Mouse (Mus musculus) neural tube, embryonic 13.5 days (tissue): ENCODE data around the gene Fam189a2. TPM values are rescaled to one million over a fixed set of nuclear protein-coding genes. Genes with fewer than 3 reads are reported as not detected.

ENCODE experiments used
- ATAC-seq: fragments of 200-750 bp; cut with Nextera tagmentation; 2 replicates; pipeline ENCODE4 v1.8.0; 2017; ENCODE audit warnings: low read depth, mild to moderate bottlenecking, moderate TSS enrichment, moderate library complexity
- H3K27ac ChIP-seq: fragments of 300-500 bp; sonication (generic); replicated peaks from 2 replicates; pipeline ENCODE4 v1.5.1; 2015; ENCODE audit warnings: moderate library complexity, mild to moderate bottlenecking, inconsistent platforms
- H3K27me3 ChIP-seq: fragments of 300-500 bp; sonication (generic); 2 replicates; pipeline ENCODE4 v1.6.1; 2015; ENCODE audit warnings: mild to moderate bottlenecking, inconsistent platforms
- H3K36me3 ChIP-seq: fragments of 300-500 bp; sonication (generic); 2 replicates; pipeline ENCODE4 v1.6.1; 2015; ENCODE audit warnings: mild to moderate bottlenecking, inconsistent platforms
- H3K4me1 ChIP-seq: fragments of 300-500 bp; sonication (generic); replicated peaks from 2 replicates; pipeline ENCODE4 v1.6.1; 2015; ENCODE audit warnings: inconsistent platforms
- H3K4me2 ChIP-seq: fragments of 300-500 bp; sonication (generic); 2 replicates; pipeline ENCODE4 v1.6.1; 2015; ENCODE audit warnings: inconsistent platforms, mild to moderate bottlenecking, moderate library complexity
- H3K4me3 ChIP-seq: fragments of 300-500 bp; sonication (generic); 2 replicates; pipeline ENCODE4 v1.5.1; 2015; ENCODE audit warnings: mild to moderate bottlenecking, inconsistent platforms
- H3K9ac ChIP-seq: fragments of 300-500 bp; sonication (generic); 2 replicates; pipeline ENCODE4 v1.6.1; 2015; ENCODE audit warnings: moderate library complexity, mild to moderate bottlenecking, inconsistent platforms
- H3K9me3 ChIP-seq: fragments of 300-500 bp; sonication (generic); 2 replicates; pipeline ENCODE4 v1.6.1; 2016; ENCODE audit warnings: inconsistent platforms
- WGBS: fragments of 180-500 bp; shearing (Covaris S2); methylation state at CpG from one replicate; pipeline ENCODE4 v1.1.7; 2015; 5-methylcytosine and 5-hydroxymethylcytosine counted together
- polyA plus RNA-seq: library from polyadenylated mRNA; unstranded; fragments of >200 nt; fragmentation: Nextera tagmentation; extraction: Ambion mirVana; gene quantifications from 2 replicates; pipeline ENCODE4 v1.2.1, GENCODE M21; 2015

Fam189a2 gene
- polyA plus RNA-seq, 1 experiment from 2014 or later = 2.4 TPM

DNA sequence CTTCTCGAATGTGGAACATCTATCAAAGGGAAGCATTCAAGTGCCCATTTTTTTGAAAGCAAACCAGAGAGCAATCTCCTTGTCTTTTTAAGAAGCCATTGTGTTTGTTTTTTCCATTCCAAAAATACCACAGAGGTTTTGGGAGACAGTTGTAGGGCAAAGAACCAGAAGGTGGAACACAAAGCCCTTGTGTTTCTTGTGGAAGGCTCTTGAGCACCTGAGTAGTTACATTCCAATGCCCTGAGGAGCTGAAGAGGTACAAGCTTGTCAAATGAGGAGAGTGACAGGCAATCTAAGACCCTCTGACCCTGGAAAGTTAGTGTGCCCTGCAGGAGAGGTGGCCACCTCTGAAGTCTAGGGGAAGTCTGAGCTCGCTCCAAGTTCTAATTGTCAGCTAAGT is 19.7 kb upstream of the Fam189a2 start:
- Histone ChIP-seq H3K9me3 (no peaks in the 10 kb centered on the region), H3K27ac (no peak overlapping the region), H3K4me1 (peaks cover 3% of the 10 kb centered on the region; the same call in 1 of the 2 replicates), H3K4me3 (no peak overlapping the region), H3K27me3 (no peaks in the 10 kb centered on the region), H3K9ac (no peak overlapping the region), H3K4me2 (no peak overlapping the region), H3K36me3 (no peaks in the 10 kb centered on the region)
- ATAC-seq = no peak
- 82% methylated on average over 2 of the region's 2 CpGs for WGBS

DNA sequence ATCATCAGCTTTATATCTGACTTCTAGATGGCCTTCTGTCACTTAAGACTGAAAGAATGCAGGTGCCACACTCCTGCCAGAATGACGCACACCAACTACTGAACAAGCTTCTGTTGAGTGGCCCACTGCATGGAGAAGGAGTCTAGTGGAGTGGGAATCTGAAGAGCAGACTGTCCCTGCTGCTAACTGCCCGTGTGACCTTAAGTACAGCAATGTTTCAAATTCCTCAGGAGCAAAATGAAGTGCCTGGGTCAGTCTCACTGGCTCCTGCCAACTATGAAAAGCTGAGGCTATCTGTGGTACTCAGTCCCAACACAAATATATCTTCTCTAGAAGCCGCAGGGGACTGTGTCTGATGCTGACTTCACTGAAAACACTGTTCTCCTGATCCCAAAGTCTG is 18.5 kb upstream of the Fam189a2 start:
- 89% methylated on average over 3 of the region's 3 CpGs for WGBS
- no peak for ATAC-seq
- H3K27ac ChIP-seq = no peak overlapping the region
- H3K9me3 ChIP-seq = no peaks in the 10 kb centered on the region
- H3K36me3 ChIP-seq = no peaks in the 10 kb centered on the region
- H3K4me2 ChIP-seq = no peak overlapping the region
- H3K4me1 ChIP-seq = no peaks in the 10 kb centered on the region
- H3K4me3 ChIP-seq = no peak overlapping the region
- H3K27me3 ChIP-seq = no peaks in the 10 kb centered on the region
- no peak overlapping the region for H3K9ac ChIP-seq

DNA sequence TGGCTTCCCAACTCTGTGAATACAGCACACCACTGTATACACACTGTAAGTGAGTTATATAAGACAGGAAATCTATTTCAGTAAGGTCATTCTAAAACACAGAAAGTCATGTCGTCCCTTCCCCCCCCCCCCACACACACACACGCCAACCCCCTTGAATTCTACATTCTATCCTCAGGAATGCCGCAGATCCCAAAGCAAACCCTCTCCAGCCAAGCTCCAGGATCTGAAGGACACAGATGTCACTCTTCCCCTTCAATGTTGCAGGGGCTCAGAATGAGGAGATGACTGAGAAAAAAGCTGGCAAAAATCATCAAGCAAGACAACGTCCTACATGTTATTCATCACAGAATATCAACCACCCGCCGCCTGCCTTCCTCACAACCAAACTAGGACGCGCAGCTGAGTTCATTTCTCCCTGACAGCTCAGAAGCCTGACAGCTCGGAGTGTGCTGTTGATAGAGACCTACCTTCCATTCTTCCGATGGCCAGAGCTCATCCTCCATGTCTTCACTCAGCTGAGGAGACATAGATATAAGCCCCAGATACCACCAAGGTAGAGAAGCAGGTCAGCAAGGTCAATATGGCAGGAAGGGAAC is 15.7 kb upstream of the Fam189a2 start:
- no peaks in the 10 kb centered on the region for H3K4me1 ChIP-seq
- no peaks in the 10 kb centered on the region for H3K27me3 ChIP-seq
- no peak overlapping the region for H3K27ac ChIP-seq
- H3K9me3 ChIP-seq = no peaks in the 10 kb centered on the region
- H3K4me3 ChIP-seq = no peak overlapping the region
- no peak overlapping the region for H3K9ac ChIP-seq
- no peak for ATAC-seq
- 88% methylated on average over 10 of the region's 10 CpGs for WGBS
- H3K36me3 ChIP-seq = no peaks in the 10 kb centered on the region
- H3K4me2 ChIP-seq = no peak overlapping the region

DNA sequence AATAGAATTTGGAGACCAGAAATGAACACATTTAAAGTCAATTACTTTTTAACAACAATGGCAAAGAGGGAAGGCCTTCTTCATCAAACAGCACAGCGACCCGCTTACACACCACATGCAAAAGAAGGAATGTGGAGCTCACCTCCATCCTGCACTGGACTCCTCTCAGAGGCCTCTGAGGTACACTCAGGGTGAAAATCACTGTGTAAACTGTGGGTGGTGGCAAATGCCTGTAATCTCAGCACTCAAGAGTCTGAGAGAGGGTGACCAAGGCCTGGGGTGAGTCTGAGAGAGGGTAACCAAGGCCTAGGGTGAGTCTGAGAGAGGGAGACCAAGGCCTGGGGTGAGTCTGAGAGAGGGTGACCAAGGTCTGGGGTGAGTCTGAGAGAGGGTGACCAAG is 11.6 kb upstream of the Fam189a2 start:
- Histone ChIP-seq H3K27me3 (no peaks in the 10 kb centered on the region), H3K4me1 (no peaks in the 10 kb centered on the region), H3K4me3 (no peak overlapping the region), H3K9me3 (no peaks in the 10 kb centered on the region), H3K27ac (no peak overlapping the region), H3K36me3 (no peaks in the 10 kb centered on the region), H3K9ac (no peak overlapping the region), H3K4me2 (no peak overlapping the region)
- WGBS = 96% methylated on average over 2 of the region's 2 CpGs
- no peak for ATAC-seq

DNA sequence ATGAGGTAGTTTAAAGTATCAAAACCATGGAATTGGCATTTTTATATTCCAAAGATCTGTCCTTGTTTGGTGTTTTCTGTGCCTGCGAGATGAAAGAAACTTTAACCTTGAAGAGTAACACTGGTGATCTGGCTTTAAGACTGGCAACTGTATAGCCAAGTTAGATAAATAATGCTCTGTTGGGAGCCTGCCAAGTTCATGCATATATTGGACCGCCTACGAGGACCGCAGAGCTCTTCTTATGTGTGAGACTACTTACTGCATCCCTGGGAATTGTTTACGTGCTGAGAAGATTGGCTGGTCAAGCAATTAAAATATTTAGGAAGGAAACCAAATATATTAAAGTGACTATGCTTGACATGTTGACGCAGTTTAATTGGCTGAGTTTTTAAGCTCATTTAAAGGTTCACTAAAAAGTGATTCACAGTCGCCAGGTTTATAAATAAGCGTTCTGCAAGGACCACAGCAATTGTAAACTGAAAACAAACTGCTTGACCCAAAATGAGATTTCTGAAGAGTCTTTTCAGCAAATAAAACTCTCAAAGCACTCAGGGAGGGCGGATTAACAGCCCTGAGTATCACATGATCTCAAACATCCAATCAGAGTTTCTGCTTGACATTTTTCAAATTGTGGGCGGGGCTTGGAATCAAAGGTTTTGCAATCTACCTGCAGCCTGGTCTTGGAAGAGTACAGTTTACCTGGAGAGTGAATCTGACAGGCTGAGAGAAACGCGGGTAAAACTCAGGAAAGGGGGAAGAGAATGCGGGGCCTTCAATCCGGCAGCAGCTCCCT is 8.4 kb upstream of the Fam189a2 start:
- 77% methylated on average over 14 of the region's 14 CpGs for WGBS
- Histone ChIP-seq H3K4me1 (no peaks in the 10 kb centered on the region), H3K4me3 (no peak overlapping the region), H3K27ac (no peak overlapping the region), H3K36me3 (no peaks in the 10 kb centered on the region), H3K9me3 (no peaks in the 10 kb centered on the region), H3K27me3 (no peaks in the 10 kb centered on the region), H3K9ac (no peak overlapping the region), H3K4me2 (no peak overlapping the region)
- no peak for ATAC-seq

DNA sequence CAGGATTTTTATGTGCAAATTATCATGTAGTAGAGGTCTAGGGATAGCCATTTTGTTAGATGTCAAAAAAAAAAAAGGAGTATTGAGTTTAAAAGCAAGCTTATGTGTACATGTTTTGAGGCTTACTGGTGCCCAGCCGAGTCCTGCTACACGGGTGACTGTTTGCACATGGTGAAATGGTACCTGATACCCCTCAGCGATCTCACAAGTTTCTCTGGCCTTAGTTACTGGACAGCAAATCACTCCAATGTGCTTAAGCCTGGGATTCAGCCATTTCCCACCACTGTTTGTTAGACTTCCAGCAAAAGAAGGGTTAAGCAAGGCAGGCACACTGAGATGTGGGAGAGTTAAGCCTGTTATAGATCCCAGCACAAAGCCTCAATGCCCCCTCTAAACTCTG is 3.5 kb upstream of the Fam189a2 start:
- no peak overlapping the region for H3K9ac ChIP-seq
- H3K36me3 ChIP-seq = no peaks in the 10 kb centered on the region
- no peak overlapping the region for H3K4me3 ChIP-seq
- no peak for ATAC-seq
- peaks cover 30% of the 10 kb centered on the region for H3K27me3 ChIP-seq
- H3K27ac ChIP-seq = no peak overlapping the region
- H3K9me3 ChIP-seq = no peaks in the 10 kb centered on the region
- H3K4me1 ChIP-seq = peaks cover 18% of the 10 kb centered on the region
- 79% methylated on average over 3 of the region's 3 CpGs for WGBS
- H3K4me2 ChIP-seq = no peak overlapping the region

DNA sequence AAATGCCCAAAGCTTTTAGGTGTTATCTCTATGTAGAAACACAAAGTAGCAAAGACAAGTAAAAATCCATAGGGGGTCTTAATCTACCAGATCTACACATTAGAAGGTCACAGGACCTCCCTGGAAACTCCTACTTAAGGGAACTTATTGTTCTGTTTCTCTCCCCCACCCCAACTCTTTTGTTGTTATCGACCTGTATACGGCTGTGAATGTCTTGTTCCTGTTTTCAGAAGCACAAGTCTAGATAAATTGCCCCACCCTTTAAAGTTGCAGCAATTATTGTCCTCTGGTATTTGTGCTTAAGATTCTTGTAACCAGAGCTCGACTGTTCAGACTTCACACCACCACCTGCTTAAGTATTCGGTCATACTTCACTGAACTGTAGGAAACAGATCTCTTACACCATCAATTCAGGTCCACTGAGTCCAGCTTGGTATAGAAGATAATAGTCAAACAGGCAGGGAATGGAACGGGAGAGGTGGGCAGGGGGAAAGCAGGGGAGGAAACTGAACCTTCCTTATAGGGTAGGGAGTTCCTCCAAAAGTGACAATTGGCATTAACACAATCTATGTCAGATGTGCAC is 1.9 kb upstream of the Fam189a2 start:
- Histone ChIP-seq H3K27me3 (peaks cover 45% of the 10 kb centered on the region), H3K36me3 (no peaks in the 10 kb centered on the region), H3K4me1 (peaks cover 19% of the 10 kb centered on the region), H3K9ac (no peak overlapping the region), H3K4me2 (no peak overlapping the region), H3K27ac (no peak overlapping the region), H3K9me3 (no peaks in the 10 kb centered on the region), H3K4me3 (no peak overlapping the region)
- 36% methylated on average over 5 of the region's 5 CpGs for WGBS
- ATAC-seq = no peak

DNA sequence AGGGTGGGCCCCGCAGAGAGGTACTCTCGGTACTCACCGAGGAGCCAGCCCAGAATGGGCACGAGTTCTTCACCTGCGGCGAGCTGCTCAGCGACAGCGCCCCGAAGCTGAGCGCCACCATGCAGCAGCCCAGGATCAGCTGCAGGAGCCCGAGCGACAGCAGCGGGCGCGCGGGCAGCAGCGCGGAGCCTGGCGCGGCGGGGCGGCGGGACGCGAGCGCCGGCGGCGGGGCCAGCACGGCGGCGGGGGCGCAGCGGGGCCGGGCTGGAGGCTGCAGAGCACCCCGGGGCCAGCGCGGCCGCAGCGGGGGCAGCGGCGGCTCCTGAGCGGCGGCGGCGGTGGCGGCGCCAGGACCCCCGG is 328 bp downstream of the Fam189a2 start:
- H3K9me3 ChIP-seq = no peaks in the 10 kb centered on the region
- peak overlapping the region; percentile 75 for H3K4me3 ChIP-seq
- H3K27me3 ChIP-seq = peaks cover 45% of the 10 kb centered on the region
- peak overlapping the region; percentile 81 for H3K9ac ChIP-seq
- peak overlapping the region; percentile 75 for H3K27ac ChIP-seq
- ATAC-seq = peak; percentile 84
- no peaks in the 10 kb centered on the region for H3K36me3 ChIP-seq
- H3K4me2 ChIP-seq = peak overlapping the region; percentile 87
- WGBS = 0% methylated on average over 42 of the region's 49 CpGs
- H3K4me1 ChIP-seq = peaks cover 19% of the 10 kb centered on the region

DNA sequence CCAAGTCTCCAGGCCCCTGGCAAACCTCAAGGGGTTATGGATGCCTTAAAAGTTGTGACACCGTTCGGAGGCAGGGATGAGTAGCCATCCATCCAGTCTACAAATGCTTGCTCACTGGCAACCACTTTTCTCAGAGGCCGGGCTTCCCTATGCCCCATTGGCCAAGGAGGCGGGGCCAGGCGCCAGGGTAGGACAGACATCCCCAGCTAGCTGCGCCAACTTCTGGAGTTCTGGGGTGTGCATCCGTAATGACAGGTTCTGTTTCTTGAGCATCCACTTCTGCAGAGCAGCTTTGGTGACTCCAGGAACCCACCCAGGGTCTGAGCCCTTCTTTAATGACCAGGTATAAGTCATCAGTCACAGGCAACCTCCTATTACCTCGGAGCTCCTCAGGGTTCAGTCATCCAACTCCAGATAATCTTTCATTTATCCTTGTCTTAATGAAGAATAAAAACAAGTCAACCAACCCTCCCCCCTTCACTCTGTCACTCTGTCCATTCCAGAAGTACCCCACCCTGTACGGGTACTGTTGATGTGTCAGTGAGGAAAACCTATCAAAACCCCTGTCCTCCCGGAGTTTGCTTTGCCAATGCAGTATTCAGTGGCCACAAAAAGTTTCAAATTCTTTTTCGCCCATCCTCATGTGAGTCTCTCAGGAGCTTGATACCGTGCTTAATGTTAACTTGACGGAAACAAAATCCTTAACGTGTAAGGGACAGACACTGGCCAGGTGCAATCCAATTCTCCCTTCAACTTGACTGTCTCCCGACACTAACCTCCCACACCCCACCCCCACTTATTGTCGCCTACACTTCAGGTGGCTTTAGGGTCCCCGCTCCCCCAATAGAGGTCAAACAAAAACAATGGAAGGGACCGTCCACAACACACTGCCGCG is 956 bp downstream of the Fam189a2 start:
- ATAC-seq = peak; percentile 11
- WGBS = 15% methylated on average over 20 of the region's 20 CpGs

DNA sequence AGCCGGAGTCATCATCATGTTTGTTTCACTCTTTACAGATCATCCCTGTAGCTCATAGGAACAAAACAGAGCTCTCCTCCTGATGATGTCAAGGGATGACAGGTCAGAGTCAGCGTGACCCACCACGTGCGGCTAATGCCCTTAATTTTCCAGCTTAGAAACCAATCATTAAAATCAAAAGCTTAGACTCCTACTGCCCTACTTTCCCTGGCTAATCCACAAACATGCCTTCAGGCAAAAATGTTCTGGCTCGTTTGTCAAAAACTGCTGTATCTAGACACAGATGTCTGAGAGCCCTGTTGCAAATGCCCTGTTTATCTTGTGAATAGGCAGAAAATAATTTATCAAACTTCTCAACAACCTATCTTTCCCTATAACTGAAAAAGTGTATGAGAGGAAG is 4.9 kb downstream of the Fam189a2 start:
- H3K27ac ChIP-seq = no peak overlapping the region
- no peak overlapping the region for H3K4me3 ChIP-seq
- no peak overlapping the region for H3K4me2 ChIP-seq
- no peak for ATAC-seq
- no peak overlapping the region for H3K9ac ChIP-seq
- 67% methylated on average over 5 of the region's 5 CpGs for WGBS
- H3K9me3 ChIP-seq = no peaks in the 10 kb centered on the region
- peaks cover 21% of the 10 kb centered on the region for H3K4me1 ChIP-seq
- H3K36me3 ChIP-seq = no peaks in the 10 kb centered on the region
- H3K27me3 ChIP-seq = peaks cover 29% of the 10 kb centered on the region

More for the DNA sequence above, 956 bp downstream of the Fam189a2 start:
- Histone ChIP-seq H3K4me2 (peak overlapping the region; percentile 87), H3K9me3 (no peaks in the 10 kb centered on the region), H3K27me3 (peaks cover 50% of the 10 kb centered on the region), H3K27ac (peak overlapping the region; percentile 75), H3K4me3 (peak overlapping the region; percentile 75), H3K36me3 (no peaks in the 10 kb centered on the region), H3K9ac (peak overlapping the region; percentile 81), H3K4me1 (peaks cover 22% of the 10 kb centered on the region)

DNA sequence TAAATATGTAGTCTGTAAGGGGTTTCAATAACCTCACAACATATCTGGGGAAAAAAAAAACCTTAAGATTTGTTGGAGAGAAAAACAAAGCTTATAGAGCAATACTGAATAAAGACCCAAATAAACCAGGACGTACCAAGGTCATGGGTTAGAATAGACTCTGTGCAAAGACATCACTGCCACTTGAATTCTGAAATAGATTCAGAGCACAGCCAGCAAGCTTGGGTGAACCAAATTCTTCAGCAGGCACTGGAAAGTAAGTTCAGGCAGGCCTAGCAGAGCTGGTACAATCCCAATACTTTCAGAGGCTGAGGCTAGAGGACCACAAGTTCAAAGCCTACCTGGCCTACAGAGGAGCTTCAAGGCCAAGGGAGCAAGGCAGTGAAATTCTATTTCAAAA is 6.2 kb downstream of the Fam189a2 start:
- Histone ChIP-seq H3K4me1 (peaks cover 14% of the 10 kb centered on the region), H3K27me3 (peaks cover 24% of the 10 kb centered on the region), H3K9ac (no peak overlapping the region), H3K4me3 (no peak overlapping the region), H3K4me2 (no peak overlapping the region), H3K27ac (no peak overlapping the region), H3K36me3 (no peaks in the 10 kb centered on the region), H3K9me3 (no peaks in the 10 kb centered on the region)
- WGBS = 44% methylated on average over 1 of the region's 1 CpGs
- ATAC-seq = no peak

DNA sequence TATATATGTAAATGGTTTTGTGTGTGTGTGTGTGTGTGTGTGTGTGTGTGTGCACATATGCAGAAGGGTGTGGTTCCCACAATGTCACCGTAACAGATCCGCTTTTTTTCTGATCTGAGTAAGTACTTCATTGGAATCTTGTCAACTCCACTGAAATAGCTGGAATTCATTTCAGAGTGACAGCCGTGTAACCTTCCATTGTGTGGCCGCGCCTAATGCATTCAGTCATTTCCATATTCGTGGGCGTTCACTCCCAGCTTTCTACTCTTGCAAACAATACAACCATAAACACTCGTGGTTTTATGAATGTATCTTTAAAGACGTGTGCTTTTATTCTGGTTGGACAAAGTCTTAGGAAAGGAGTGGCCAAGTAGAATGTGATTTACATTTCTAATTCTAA is 6.7 kb downstream of the Fam189a2 start:
- ATAC-seq = no peak
- peaks cover 10% of the 10 kb centered on the region; the same call in 1 of the 2 replicates for H3K4me1 ChIP-seq
- WGBS = 12% methylated on average over 9 of the region's 9 CpGs
- peaks cover 19% of the 10 kb centered on the region for H3K27me3 ChIP-seq
- H3K27ac ChIP-seq = no peak overlapping the region
- H3K9ac ChIP-seq = no peak overlapping the region
- H3K36me3 ChIP-seq = no peaks in the 10 kb centered on the region
- H3K4me3 ChIP-seq = no peak overlapping the region
- no peaks in the 10 kb centered on the region for H3K9me3 ChIP-seq
- H3K4me2 ChIP-seq = no peak overlapping the region
